Mouse (Mus musculus) hindbrain, embryonic 16.5 days (tissue): Measurements from ENCODE around the gene Gskip. TPM values are rescaled to one million over a fixed set of nuclear protein-coding genes. Genes with fewer than 3 reads are reported as not detected.

Experiments
- ATAC-seq: fragments of 200-750 bp; cut with Nextera tagmentation; 2 replicates; pipeline ENCODE4 v1.8.0; 2017; ENCODE audit warnings: moderate TSS enrichment, moderate library complexity
- H3K27ac ChIP-seq: fragments of 300-500 bp; sonication (generic); 2 replicates; pipeline ENCODE4 v1.5.1; 2014; ENCODE audit warnings: low read depth, mild to moderate bottlenecking, control low read depth, low read length, moderate library complexity
- H3K27me3 ChIP-seq: fragments of 300-500 bp; sonication (generic); replicated peaks from 2 replicates; pipeline ENCODE4 v1.6.1; 2014; ENCODE audit warnings: low read length; ENCODE audit not compliant: control insufficient read depth, insufficient read depth
- H3K36me3 ChIP-seq: fragments of 300-500 bp; sonication (generic); 2 replicates; pipeline ENCODE4 v1.6.1; 2014; ENCODE audit warnings: mild to moderate bottlenecking, low read length, moderate library complexity, mixed read lengths; ENCODE audit not compliant: control insufficient read depth, insufficient read depth
- H3K4me1 ChIP-seq: fragments of 300-500 bp; sonication (generic); 2 replicates; pipeline ENCODE4 v1.6.1; 2014; ENCODE audit warnings: low read depth, low read length; ENCODE audit not compliant: control insufficient read depth, insufficient read depth
- H3K4me2 ChIP-seq: fragments of 300-500 bp; sonication (generic); 2 replicates; pipeline ENCODE4 v1.6.1; 2014; ENCODE audit warnings: mild to moderate bottlenecking, low read length, control low read depth, moderate library complexity
- H3K4me3 ChIP-seq: fragments of 300-500 bp; sonication (generic); 2 replicates; pipeline ENCODE4 v1.5.1; 2014; ENCODE audit warnings: mild to moderate bottlenecking, low read length, control low read depth, moderate library complexity
- H3K9ac ChIP-seq: fragments of 300-500 bp; sonication (generic); 2 replicates; pipeline ENCODE4 v1.6.1; 2014; ENCODE audit warnings: low read depth, mild to moderate bottlenecking, control low read depth, low read length, moderate library complexity
- H3K9me3 ChIP-seq: fragments of 300-500 bp; sonication (generic); 2 replicates; pipeline ENCODE4 v1.6.1; 2014; ENCODE audit warnings: mild to moderate bottlenecking, low read length, moderate library complexity; ENCODE audit not compliant: control insufficient read depth
- WGBS: fragments of 180-500 bp; shearing (Covaris S2); extraction: QIAGEN DNeasy Blood & Tissue Kit; methylation state at CpG from one replicate; pipeline ENCODE4 v1.1.7; 2014; 5-methylcytosine and 5-hydroxymethylcytosine counted together
- polyA plus RNA-seq: library from polyadenylated mRNA; unstranded; fragments of >200 nt; fragmentation: Nextera tagmentation; extraction: Ambion mirVana; gene quantifications from 2 replicates; pipeline ENCODE4 v1.2.1, GENCODE M21; 2015

The Gskip gene
- polyA plus RNA-seq = 25.6 and 26.0 TPM in 2 replicates

- Histone ChIP-seq H3K9ac (peak within 1 kb of the TSS; percentile 71), H3K4me3 (peak within 1 kb of the TSS; percentile 58), H3K36me3 (peaks cover under 1% of the 10 kb centered on the region; the same call in 1 of the 2 replicates), H3K27ac (peak within 1 kb of the TSS; percentile 92), H3K4me1 (peaks cover 28% of the 10 kb centered on the region), H3K9me3 (no peaks in the 10 kb centered on the region), H3K4me2 (peak within 1 kb of the TSS; percentile 81), H3K27me3 (no peaks in the 10 kb centered on the region)
- 2% methylated on average over 40 of the region's 41 CpGs for WGBS
- peak; percentile 32 for ATAC-seq
Observed at GRCm38 (mm10) chr12:105683933-105684901, at the start of gene Gskip. Gene Gskip (plus strand): TSS chr12:105684829.

GRCm38 (mm10) chr12:105636551-105636950 lies 48.1 kb upstream of the Gskip start:
- Histone ChIP-seq H3K27me3 (no peaks in the 10 kb centered on the region), H3K27ac (no peak overlapping the region), H3K4me2 (no peak overlapping the region), H3K4me1 (no peaks in the 10 kb centered on the region), H3K9me3 (no peaks in the 10 kb centered on the region), H3K4me3 (no peak overlapping the region), H3K36me3 (peaks cover 65% of the 10 kb centered on the region), H3K9ac (no peak overlapping the region)
- 93% methylated on average over 9 of the region's 9 CpGs for WGBS
- no peak for ATAC-seq

GRCm38 (mm10) chr12:105637554-105637953 lies 47.1 kb upstream of the Gskip start:
- H3K4me3 ChIP-seq = no peak overlapping the region
- no peaks in the 10 kb centered on the region for H3K27me3 ChIP-seq
- no peak for ATAC-seq
- 79% methylated on average over 4 of the region's 4 CpGs for WGBS
- H3K27ac ChIP-seq = no peak overlapping the region
- H3K4me1 ChIP-seq = no peaks in the 10 kb centered on the region
- no peak overlapping the region for H3K4me2 ChIP-seq
- no peaks in the 10 kb centered on the region for H3K9me3 ChIP-seq
- H3K9ac ChIP-seq = no peak overlapping the region
- peaks cover 72% of the 10 kb centered on the region for H3K36me3 ChIP-seq

GRCm38 (mm10) chr12:105642770-105643321 lies 41.8 kb upstream of the Gskip start:
- H3K9me3 ChIP-seq = no peaks in the 10 kb centered on the region
- 86% methylated on average over 11 of the region's 11 CpGs for WGBS

GRCm38 (mm10) chr12:105655850-105656249 lies 28.8 kb upstream of the Gskip start:
- Histone ChIP-seq H3K27ac (no peak overlapping the region), H3K9ac (no peak overlapping the region), H3K36me3 (peaks cover 55% of the 10 kb centered on the region), H3K9me3 (no peaks in the 10 kb centered on the region), H3K4me3 (no peak overlapping the region), H3K4me1 (no peaks in the 10 kb centered on the region), H3K27me3 (no peaks in the 10 kb centered on the region), H3K4me2 (no peak overlapping the region)
- WGBS = 92% methylated on average over 7 of the region's 7 CpGs
- no peak for ATAC-seq

More at GRCm38 (mm10) chr12:105642770-105643321, 41.8 kb upstream of the Gskip start:
- Histone ChIP-seq H3K4me1 (no peaks in the 10 kb centered on the region), H3K36me3 (peaks cover 66% of the 10 kb centered on the region), H3K27ac (no peak overlapping the region; the same call in 1 of the 2 replicates), H3K9ac (no peak overlapping the region), H3K4me3 (no peak overlapping the region), H3K4me2 (no peak overlapping the region), H3K27me3 (no peaks in the 10 kb centered on the region)
- no peak for ATAC-seq

GRCm38 (mm10) chr12:105676274-105676673 lies 8.4 kb upstream of the Gskip start:
- Histone ChIP-seq H3K36me3 (peaks cover 8% of the 10 kb centered on the region), H3K9ac (no peak overlapping the region), H3K27me3 (no peaks in the 10 kb centered on the region), H3K4me3 (no peak overlapping the region), H3K4me1 (no peaks in the 10 kb centered on the region), H3K27ac (no peak overlapping the region), H3K9me3 (no peaks in the 10 kb centered on the region), H3K4me2 (no peak overlapping the region)
- 97% methylated on average over 8 of the region's 8 CpGs for WGBS
- ATAC-seq = no peak

GRCm38 (mm10) chr12:105678211-105678610 lies 6.4 kb upstream of the Gskip start:
- Histone ChIP-seq H3K27ac (no peak overlapping the region), H3K27me3 (no peaks in the 10 kb centered on the region), H3K4me2 (no peak overlapping the region), H3K9ac (no peak overlapping the region), H3K4me3 (no peak overlapping the region), H3K36me3 (peaks cover 4% of the 10 kb centered on the region), H3K4me1 (peaks cover 9% of the 10 kb centered on the region), H3K9me3 (no peaks in the 10 kb centered on the region)
- whole genome bisulfite sequencing = 97% methylated on average over 7 of the region's 7 CpGs
- ATAC-seq = no peak

- peaks cover 14% of the 10 kb centered on the region for H3K4me1 ChIP-seq
- no peaks in the 10 kb centered on the region; the same call in 1 of the 2 replicates for H3K36me3 ChIP-seq
- 94% methylated on average over 3 of the region's 3 CpGs for WGBS
- no peak overlapping the region for H3K9ac ChIP-seq
- no peak overlapping the region for H3K4me2 ChIP-seq
- no peaks in the 10 kb centered on the region for H3K27me3 ChIP-seq
- H3K4me3 ChIP-seq = no peak overlapping the region
- ATAC-seq = no peak
- H3K27ac ChIP-seq = no peak overlapping the region
- no peaks in the 10 kb centered on the region for H3K9me3 ChIP-seq
Observed at GRCm38 (mm10) chr12:105678762-105679161, 5.9 kb upstream of the Gskip start.
